Mouse (Mus musculus) limb, embryonic 13.5 days (tissue): ENCODE measurements around the gene Sfswap. TPM values are rescaled to one million over a fixed set of nuclear protein-coding genes. Genes with fewer than 3 reads are reported as not detected.

Experiments used
- ATAC-seq: fragments of 200-750 bp; cut with Nextera tagmentation; 2 replicates; pipeline ENCODE4 v1.8.0; 2017; ENCODE audit warnings: low read depth, moderate number of reproducible peaks, moderate TSS enrichment; ENCODE audit not compliant: low FRiP score
- H3K27ac ChIP-seq: fragments of 300-500 bp; sonication (generic); 2 replicates; pipeline ENCODE4 v1.5.1; 2015; ENCODE audit warnings: inconsistent platforms, mild to moderate bottlenecking, moderate library complexity
- H3K27me3 ChIP-seq: fragments of 300-500 bp; sonication (generic); 2 replicates; pipeline ENCODE4 v1.6.1; 2015; ENCODE audit warnings: mild to moderate bottlenecking, inconsistent platforms
- H3K36me3 ChIP-seq: fragments of 300-500 bp; sonication (generic); 2 replicates; pipeline ENCODE4 v1.6.1; 2015; ENCODE audit warnings: inconsistent platforms, mild to moderate bottlenecking, moderate library complexity
- H3K4me1 ChIP-seq: fragments of 300-500 bp; sonication (generic); 2 replicates; pipeline ENCODE4 v1.6.1; 2015; ENCODE audit warnings: inconsistent platforms
- H3K4me2 ChIP-seq: fragments of 300-500 bp; sonication (generic); replicated peaks from 2 replicates; pipeline ENCODE4 v1.6.1; 2015; ENCODE audit warnings: inconsistent platforms, mild to moderate bottlenecking, moderate library complexity
- H3K4me3 ChIP-seq: fragments of 300-500 bp; sonication (generic); 2 replicates; pipeline ENCODE4 v1.5.1; 2015; ENCODE audit warnings: moderate library complexity, mild to moderate bottlenecking, inconsistent platforms
- H3K9ac ChIP-seq: fragments of 300-500 bp; sonication (generic); 2 replicates; pipeline ENCODE4 v1.6.1; 2015; ENCODE audit warnings: mild to moderate bottlenecking, inconsistent platforms
- H3K9me3 ChIP-seq: fragments of 300-500 bp; sonication (generic); 2 replicates; pipeline ENCODE4 v1.6.1; 2016; ENCODE audit warnings: inconsistent platforms
- WGBS: fragments of 180-500 bp; shearing (Covaris S2); methylation state at CpG from one replicate; pipeline ENCODE4 v1.1.7; 2015; 5-methylcytosine and 5-hydroxymethylcytosine counted together
- polyA plus RNA-seq: library from polyadenylated mRNA; unstranded; fragments of >200 nt; fragmentation: Nextera tagmentation; extraction: Ambion mirVana; gene quantifications from 2 replicates; pipeline ENCODE4 v1.2.1, GENCODE M21; 2015

Sfswap gene
- polyA plus RNA-seq, 1 experiment from 2014 or later = 59.9 TPM

DNA sequence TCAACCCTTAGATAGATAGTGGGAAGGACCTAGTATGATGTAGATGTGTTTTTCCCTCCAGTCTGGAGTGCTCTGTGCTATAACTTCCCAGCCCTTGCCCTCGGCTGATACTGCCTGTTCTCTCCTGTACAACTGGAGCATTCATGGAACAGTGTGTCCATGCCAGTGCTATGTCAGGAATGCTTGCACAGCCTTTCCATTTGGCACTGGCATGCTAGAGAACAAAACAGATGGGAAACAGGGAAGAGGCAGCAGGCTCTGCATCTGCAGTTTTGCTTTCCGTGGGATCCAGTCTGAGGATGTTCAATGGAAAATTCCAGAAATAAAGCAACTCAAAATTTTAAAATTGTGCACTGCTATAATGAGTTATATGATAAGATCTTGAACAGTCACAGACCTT, 33.5 kb downstream of the Sfswap start:
- H3K4me2 ChIP-seq = no peak overlapping the region
- H3K27me3 ChIP-seq = no peaks in the 10 kb centered on the region
- peaks cover 86% of the 10 kb centered on the region for H3K36me3 ChIP-seq
- no peaks in the 10 kb centered on the region for H3K4me1 ChIP-seq
- H3K9ac ChIP-seq = no peak overlapping the region
- WGBS = 89% methylated on average over 2 of the region's 2 CpGs
- H3K27ac ChIP-seq = no peak overlapping the region
- no peaks in the 10 kb centered on the region for H3K9me3 ChIP-seq
- no peak for ATAC-seq
- no peak overlapping the region for H3K4me3 ChIP-seq

DNA sequence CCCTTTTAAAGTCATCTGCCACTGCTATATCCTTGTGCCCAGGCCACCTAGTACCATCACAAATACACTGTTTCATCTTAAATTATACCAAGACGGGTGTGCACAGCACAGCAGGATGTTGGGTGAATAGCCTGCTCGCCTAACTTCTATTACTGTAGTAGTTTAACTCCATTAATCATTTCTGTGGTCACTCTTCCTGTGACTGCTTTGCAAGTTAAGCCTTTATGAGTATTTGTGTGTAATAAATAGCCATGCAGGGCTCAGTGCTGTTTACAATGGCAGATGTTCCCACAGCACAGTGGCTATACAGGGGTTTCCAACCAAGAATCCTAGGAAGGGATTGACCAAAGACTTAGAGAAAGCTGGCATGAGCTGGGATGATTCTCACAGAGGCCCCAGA, 34.0 kb downstream of the Sfswap start:
- WGBS = 84% methylated on average over 2 of the region's 2 CpGs
- Histone ChIP-seq H3K27me3 (no peaks in the 10 kb centered on the region), H3K9ac (no peak overlapping the region), H3K4me3 (no peak overlapping the region), H3K36me3 (peaks cover 86% of the 10 kb centered on the region), H3K9me3 (no peaks in the 10 kb centered on the region), H3K27ac (no peak overlapping the region), H3K4me2 (no peak overlapping the region), H3K4me1 (no peaks in the 10 kb centered on the region)
- ATAC-seq = no peak

DNA sequence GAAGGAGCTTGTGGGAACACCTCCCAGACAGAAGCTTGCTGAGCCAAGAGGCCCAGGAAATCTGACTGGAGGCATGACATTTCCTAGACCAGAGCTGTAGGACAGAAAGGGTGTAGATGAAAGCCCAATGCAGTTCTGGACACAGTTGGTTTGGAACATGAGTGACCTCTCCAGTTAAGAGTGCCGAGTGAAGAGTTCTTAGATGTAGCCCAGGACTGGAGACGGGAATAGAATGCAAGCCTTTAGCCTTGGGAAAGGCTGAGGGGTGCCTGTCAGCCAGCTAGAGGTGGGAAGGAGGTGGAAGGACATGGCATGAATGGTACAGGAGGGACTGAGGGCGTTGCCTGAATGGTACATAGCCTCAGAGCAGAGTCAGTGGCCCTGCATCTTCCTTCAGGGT, 34.4 kb downstream of the Sfswap start:
- H3K27ac ChIP-seq = no peak overlapping the region
- H3K4me1 ChIP-seq = no peaks in the 10 kb centered on the region
- no peak for ATAC-seq
- no peaks in the 10 kb centered on the region for H3K9me3 ChIP-seq
- no peak overlapping the region for H3K9ac ChIP-seq
- WGBS = 95% methylated on average over 3 of the region's 3 CpGs
- H3K4me3 ChIP-seq = no peak overlapping the region
- H3K36me3 ChIP-seq = peaks cover 87% of the 10 kb centered on the region
- no peaks in the 10 kb centered on the region for H3K27me3 ChIP-seq
- H3K4me2 ChIP-seq = no peak overlapping the region

DNA sequence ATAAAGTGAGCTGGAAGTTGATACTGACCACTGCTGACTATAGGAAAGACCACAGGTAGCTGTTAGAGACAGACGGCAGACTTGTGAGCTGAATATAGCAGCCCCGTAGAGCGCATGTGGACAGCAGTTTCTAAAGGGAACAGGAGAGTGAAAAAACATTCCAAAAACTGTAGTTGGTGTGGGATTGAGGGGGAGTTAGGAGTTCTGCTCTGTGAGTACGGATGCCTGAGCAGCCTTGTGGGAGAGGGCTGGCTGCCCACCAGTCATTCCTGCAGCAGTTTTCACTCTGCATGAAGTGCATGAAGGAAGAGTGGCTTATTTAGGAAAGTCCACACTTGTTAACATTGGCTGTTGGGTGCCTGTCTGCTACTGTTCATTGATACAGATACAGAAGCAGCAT, 37.8 kb downstream of the Sfswap start:
- Histone ChIP-seq H3K4me3 (no peak overlapping the region), H3K9me3 (no peaks in the 10 kb centered on the region), H3K27me3 (no peaks in the 10 kb centered on the region), H3K36me3 (peaks cover 89% of the 10 kb centered on the region), H3K4me1 (no peaks in the 10 kb centered on the region), H3K4me2 (no peak overlapping the region), H3K27ac (no peak overlapping the region), H3K9ac (no peak overlapping the region)
- ATAC-seq = no peak
- 89% methylated on average over 4 of the region's 4 CpGs for WGBS

DNA sequence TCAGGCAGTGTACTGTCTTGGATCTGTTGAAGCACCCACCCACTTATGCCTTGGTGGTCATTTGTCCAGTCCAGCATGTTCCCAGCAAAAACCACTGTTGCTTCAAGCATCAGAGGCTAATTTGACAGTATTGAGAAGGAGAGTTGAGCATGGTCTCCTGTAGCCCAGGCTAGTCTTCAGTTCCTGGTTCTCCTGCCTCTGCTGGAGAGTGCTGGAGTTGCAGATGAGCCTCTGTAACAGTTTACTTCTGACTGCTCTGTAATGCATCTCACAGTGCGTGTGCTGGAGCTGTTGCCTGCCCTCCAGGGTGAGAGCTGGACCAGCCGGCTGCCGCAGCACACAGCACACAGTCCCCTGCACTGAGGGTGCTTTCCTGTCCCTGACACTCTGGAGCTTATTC, 41.2 kb downstream of the Sfswap start:
- Histone ChIP-seq H3K27ac (no peak overlapping the region), H3K4me1 (no peaks in the 10 kb centered on the region), H3K27me3 (no peaks in the 10 kb centered on the region), H3K9me3 (no peaks in the 10 kb centered on the region), H3K9ac (no peak overlapping the region), H3K4me2 (no peak overlapping the region), H3K36me3 (peaks cover 94% of the 10 kb centered on the region), H3K4me3 (no peak overlapping the region)
- no peak for ATAC-seq
- WGBS = 86% methylated on average over 3 of the region's 3 CpGs

DNA sequence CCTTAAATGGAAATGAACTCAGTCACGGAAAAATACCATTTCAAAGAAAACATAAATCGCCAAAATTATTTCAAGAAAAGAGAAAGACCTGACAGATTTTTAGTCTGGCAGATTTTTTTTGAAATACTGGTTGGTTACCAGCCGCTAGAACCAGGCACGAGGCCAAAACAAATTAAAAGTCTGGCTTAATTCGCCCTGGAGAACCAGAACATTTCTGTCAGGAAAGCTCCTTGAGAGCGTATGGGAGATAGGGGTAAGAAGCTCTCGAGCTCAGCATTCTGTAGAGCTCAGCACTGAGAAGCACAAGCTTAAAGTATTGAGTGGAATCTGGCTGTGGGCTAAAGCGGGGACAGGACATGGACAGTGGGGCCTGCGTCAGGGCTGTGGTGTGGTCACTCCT, 44.8 kb downstream of the Sfswap start:
- H3K27me3 ChIP-seq = no peaks in the 10 kb centered on the region
- no peak overlapping the region for H3K27ac ChIP-seq
- H3K36me3 ChIP-seq = peaks cover 98% of the 10 kb centered on the region
- no peak overlapping the region for H3K4me2 ChIP-seq
- WGBS = 82% methylated on average over 9 of the region's 9 CpGs
- no peak for ATAC-seq
- no peak overlapping the region for H3K9ac ChIP-seq
- H3K9me3 ChIP-seq = no peaks in the 10 kb centered on the region
- no peak overlapping the region for H3K4me3 ChIP-seq
- H3K4me1 ChIP-seq = no peaks in the 10 kb centered on the region

DNA sequence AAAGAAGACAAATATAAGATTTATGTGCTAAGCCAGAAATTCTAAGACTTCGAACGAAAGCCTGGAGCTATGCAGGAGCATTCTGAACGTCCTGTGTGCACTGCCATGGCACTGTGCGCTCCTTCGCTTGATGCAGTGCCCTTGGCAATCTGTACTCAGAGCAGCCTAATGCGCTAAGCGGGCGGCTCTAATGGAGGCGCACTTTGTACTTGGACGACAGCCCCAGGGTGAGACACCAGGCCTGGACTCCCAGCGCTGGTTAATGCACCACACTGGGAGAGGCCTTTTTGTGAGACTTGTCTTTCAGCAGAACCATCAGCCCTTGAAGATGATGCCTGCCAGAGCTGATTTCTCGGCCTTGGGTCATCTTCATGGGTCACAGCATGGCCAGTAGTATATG, 48.7 kb downstream of the Sfswap start:
- no peak overlapping the region for H3K4me3 ChIP-seq
- H3K4me1 ChIP-seq = no peaks in the 10 kb centered on the region
- no peak overlapping the region for H3K9ac ChIP-seq
- 94% methylated on average over 12 of the region's 12 CpGs for WGBS
- no peak overlapping the region for H3K4me2 ChIP-seq
- no peaks in the 10 kb centered on the region for H3K9me3 ChIP-seq
- H3K27me3 ChIP-seq = no peaks in the 10 kb centered on the region
- ATAC-seq = no peak
- H3K36me3 ChIP-seq = peaks cover 98% of the 10 kb centered on the region
- no peak overlapping the region for H3K27ac ChIP-seq

DNA sequence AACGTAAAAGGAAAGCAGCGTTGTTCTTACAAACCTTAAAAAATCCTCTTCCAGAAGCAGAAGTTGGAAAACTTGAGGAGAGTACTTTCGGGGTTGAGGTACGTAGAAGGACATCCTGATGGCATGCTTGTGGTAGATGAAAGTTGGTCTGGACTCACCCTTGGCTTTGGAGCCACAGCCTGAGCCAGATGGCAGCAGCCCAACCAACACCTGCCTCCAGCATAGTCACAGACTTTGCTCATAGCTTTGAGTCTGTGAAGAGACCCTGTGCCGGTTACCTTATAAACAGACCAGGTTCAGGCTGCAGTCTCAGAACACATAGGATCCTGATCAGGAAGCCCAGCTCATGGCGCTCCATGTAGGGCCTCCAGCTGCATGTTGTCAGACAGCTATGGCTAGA, 49.8 kb downstream of the Sfswap start:
- H3K4me1 ChIP-seq = no peaks in the 10 kb centered on the region
- H3K27ac ChIP-seq = no peak overlapping the region
- no peak for ATAC-seq
- no peak overlapping the region for H3K4me2 ChIP-seq
- no peaks in the 10 kb centered on the region for H3K9me3 ChIP-seq
- no peaks in the 10 kb centered on the region for H3K27me3 ChIP-seq
- H3K4me3 ChIP-seq = no peak overlapping the region
- WGBS = 97% methylated on average over 6 of the region's 6 CpGs
- H3K9ac ChIP-seq = no peak overlapping the region
- peaks cover 100% of the 10 kb centered on the region for H3K36me3 ChIP-seq

DNA sequence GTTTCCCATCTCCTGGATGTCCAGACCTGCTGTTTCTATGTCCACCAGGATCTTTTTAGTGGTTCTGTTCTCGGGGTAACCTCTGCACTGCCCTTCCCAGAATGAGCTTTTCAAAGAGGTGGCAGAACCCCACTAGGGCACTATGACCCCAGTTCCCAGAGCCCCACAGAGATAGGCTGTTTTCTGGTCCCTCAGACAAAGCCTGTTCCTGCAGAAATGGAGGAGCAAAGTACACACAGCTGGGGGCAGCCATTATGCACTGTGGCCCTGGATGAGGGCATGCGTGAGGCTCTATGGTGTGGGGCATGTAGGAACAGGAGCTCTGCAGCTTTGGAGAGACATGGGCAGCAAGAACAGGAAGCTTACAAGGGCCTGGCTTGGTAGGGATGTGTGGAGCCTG, 51.0 kb downstream of the Sfswap start:
- ATAC-seq = no peak
- Histone ChIP-seq H3K27me3 (no peaks in the 10 kb centered on the region), H3K4me1 (no peaks in the 10 kb centered on the region), H3K27ac (no peak overlapping the region), H3K4me2 (no peak overlapping the region), H3K4me3 (no peak overlapping the region), H3K9ac (no peak overlapping the region), H3K36me3 (peaks cover 98% of the 10 kb centered on the region), H3K9me3 (no peaks in the 10 kb centered on the region)
- 94% methylated on average over 2 of the region's 2 CpGs for WGBS

DNA sequence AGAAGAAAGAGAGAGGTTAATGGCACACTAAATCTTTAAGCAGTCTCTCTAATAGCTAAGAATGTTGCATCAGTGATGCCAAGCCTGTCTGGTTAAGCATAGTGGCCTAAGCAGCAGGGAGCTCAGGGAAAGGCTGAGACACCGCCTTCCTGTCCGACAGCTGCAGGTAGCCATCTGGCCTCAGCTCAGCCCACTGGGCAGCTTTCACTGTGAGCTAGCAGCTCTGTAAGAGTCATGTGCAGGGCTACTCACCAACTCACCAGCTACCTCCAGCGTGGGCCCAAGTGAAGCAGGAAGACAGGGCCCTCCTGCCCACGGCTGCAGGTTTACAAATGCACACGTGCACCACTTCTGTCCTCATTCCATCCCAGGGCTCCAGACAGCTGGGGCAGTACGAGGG, 52.6 kb downstream of the Sfswap start:
- Histone ChIP-seq H3K27me3 (no peaks in the 10 kb centered on the region), H3K4me2 (no peak overlapping the region), H3K9ac (no peak overlapping the region), H3K27ac (no peak overlapping the region), H3K9me3 (no peaks in the 10 kb centered on the region), H3K4me1 (no peaks in the 10 kb centered on the region), H3K4me3 (no peak overlapping the region), H3K36me3 (peaks cover 97% of the 10 kb centered on the region)
- WGBS = 87% methylated on average over 6 of the region's 6 CpGs
- no peak for ATAC-seq

DNA sequence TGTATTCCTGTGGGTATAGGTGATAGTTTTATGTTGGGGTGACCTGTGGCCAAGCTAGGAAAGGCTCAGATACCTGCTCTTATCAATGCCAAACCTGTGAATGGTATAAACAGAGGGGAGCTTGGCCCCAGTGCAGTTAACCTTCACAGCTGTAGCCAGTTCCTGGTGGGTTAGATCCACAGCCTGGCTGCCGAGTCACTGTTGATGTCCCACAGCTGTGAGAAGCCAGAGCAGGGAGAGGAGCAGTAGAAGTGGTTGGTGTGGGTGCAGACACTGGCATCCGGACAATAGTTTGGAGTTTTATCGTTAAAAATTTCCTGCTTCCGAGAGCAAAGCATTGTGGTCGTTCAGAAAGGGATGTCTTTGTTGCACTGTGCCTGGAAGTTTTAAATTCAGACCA, 57.6 kb downstream of the Sfswap start:
- Histone ChIP-seq H3K27ac (no peak overlapping the region), H3K27me3 (no peaks in the 10 kb centered on the region), H3K4me3 (no peak overlapping the region), H3K9me3 (no peaks in the 10 kb centered on the region), H3K36me3 (peaks cover 97% of the 10 kb centered on the region), H3K9ac (no peak overlapping the region), H3K4me1 (no peaks in the 10 kb centered on the region), H3K4me2 (no peak overlapping the region)
- no peak for ATAC-seq
- 82% methylated on average over 5 of the region's 5 CpGs for WGBS

DNA sequence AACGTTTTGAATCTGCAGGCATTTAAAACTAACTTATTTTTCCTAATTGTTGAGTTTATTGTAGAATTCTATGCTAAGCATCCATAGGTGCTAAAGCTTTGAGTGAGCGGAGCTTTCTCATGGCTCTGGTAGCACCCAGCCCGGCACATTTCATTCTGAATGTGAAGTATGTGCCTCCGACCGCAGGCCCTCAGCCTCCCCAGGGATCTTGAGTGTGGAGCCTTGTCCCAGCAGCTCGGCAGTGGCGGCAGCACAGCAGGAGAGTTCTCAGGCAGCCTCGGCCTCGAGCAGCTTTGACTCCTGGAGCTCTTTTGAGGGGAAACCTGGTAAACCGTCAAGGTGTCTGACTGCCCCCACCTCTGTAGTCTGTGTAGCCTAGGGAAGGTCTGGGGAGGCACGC, 58.3 kb downstream of the Sfswap start:
- H3K9me3 ChIP-seq = no peaks in the 10 kb centered on the region
- no peak overlapping the region for H3K4me2 ChIP-seq
- 74% methylated on average over 11 of the region's 11 CpGs for WGBS
- H3K4me3 ChIP-seq = no peak overlapping the region
- H3K9ac ChIP-seq = no peak overlapping the region
- no peak overlapping the region for H3K27ac ChIP-seq
- no peaks in the 10 kb centered on the region for H3K4me1 ChIP-seq
- H3K36me3 ChIP-seq = peaks cover 97% of the 10 kb centered on the region
- no peaks in the 10 kb centered on the region for H3K27me3 ChIP-seq
- no peak for ATAC-seq

DNA sequence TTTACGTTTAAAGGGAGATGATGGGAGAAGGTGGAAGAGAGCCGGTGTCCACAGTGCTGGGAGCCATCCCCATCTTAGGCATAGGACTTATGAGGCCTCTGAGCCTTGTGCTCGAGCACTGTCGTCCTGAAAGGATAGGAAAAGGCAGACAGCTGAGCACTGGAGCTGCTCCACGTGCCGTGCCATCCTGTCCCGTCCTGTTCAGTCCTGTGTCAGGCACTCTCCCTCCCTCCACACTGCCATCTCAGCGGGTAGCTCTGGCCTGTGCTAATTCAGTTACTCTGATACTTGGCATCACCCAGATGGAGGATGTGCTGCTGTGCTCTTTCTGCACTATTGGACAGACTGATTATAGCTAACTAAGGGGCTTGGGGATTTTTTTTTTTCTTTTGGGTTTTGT, 61.3 kb downstream of the Sfswap start:
- Histone ChIP-seq H3K36me3 (peaks cover 99% of the 10 kb centered on the region), H3K27ac (no peak overlapping the region), H3K9me3 (no peaks in the 10 kb centered on the region), H3K4me3 (no peak overlapping the region), H3K4me1 (no peaks in the 10 kb centered on the region), H3K9ac (no peak overlapping the region), H3K4me2 (no peak overlapping the region), H3K27me3 (no peaks in the 10 kb centered on the region)
- 95% methylated on average over 8 of the region's 8 CpGs for WGBS
- no peak for ATAC-seq

DNA sequence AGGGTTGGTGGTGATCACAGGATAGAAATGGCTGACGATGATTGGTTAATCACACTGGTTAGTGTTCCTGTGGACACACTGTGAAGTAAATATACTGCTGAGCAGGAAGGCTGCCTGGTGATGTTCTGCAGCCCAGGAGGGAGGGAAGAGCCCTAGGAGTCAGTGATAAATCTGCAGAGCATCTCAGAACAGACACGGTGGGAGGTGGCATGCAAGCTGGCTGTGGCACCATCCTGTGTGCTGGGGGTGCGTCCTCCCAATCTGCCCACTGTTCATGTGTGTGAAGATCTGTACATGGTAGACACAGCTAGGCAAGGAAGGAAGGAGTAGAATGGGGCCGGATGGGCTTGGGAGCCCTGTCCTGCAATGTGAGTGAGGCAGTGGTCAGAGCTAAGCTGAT, 67.6 kb downstream of the Sfswap start:
- ATAC-seq = no peak

More for the DNA sequence above, 67.6 kb downstream of the Sfswap start:
- 95% methylated on average over 4 of the region's 4 CpGs for WGBS
- H3K4me2 ChIP-seq = no peak overlapping the region
- no peaks in the 10 kb centered on the region for H3K27me3 ChIP-seq
- H3K27ac ChIP-seq = no peak overlapping the region
- no peak overlapping the region for H3K9ac ChIP-seq
- H3K4me1 ChIP-seq = no peaks in the 10 kb centered on the region
- no peaks in the 10 kb centered on the region for H3K9me3 ChIP-seq
- H3K4me3 ChIP-seq = no peak overlapping the region
- H3K36me3 ChIP-seq = peaks cover 94% of the 10 kb centered on the region
